ENCODE assay signal across 16 mouse cellular contexts in the genomic region with DNA sequence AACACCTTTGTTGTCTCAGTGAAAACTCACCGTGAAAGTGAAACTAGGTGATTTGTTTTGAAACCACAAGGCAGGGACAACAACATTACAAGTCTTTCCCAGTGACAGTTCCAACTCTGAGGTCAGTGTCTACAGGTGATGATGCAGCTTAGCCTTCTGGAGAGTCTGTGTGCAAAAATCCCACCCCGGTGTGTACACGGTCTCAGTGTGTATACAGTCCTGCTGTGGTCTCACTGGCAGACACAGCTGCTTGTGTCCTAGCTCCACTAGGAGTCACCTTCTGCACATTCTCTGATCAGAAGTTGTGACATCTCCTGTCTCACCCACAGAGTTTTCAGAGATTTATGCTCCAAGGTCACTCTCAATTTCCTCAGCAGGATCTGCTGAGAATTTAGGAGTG. TPM values are rescaled to one million over a fixed set of nuclear protein-coding genes. Genes with fewer than 3 reads are reported as not detected.
DNase-seq lines count a peak whose midpoint lies in the region; ATAC-seq and TF ChIP-seq lines count a peak whose summit lies in the region.
"Had no signal": no experiment of that assay in that cellular context is flagged by ENCODE, and none has a peak within 500 bp of the region (broad histone marks: within the 10 kb centered on the region; RNA-seq: fewer than 3 reads in every experiment).

No protein-coding gene starts in this region.

- in situ Hi-C loops in CH12.LX (cut with MboI; ENCODE audit: low pct_ligation_motif_present, low pct_unique_long_range_greater_than_20kb, low sequenced_read_pairs): loop anchor here (5.0 kb wide), 1 partner anchor 138 kb away; the partner anchor contains the start of genes Hexdc and Ogfod3

- H3K4me2 ChIP-seq in liver, embryonic 12.5 days: no peak overlapping the region
- H3K4me2 ChIP-seq in CH12.LX (ENCODE audit: insufficient read depth, low read depth, poor library complexity, severe bottlenecking): peak overlapping the region; percentile 9; the same call in 1 of the 2 replicates
- H3K4me2 ChIP-seq: embryonic facial prominence, embryonic 13.5 days; forebrain, embryonic 15.5 days had no signal

- H3K4me1 ChIP-seq in liver, adult 2 months (ENCODE audit: control insufficient read depth, insufficient read depth, low read length): peaks cover 7% of the 10 kb centered on the region; the same call in 1 of the 2 replicates
- no peaks in the 10 kb centered on the region for H3K4me1 ChIP-seq in liver, embryonic 12.5 days
- peaks cover 0 to 8% of the 10 kb centered on the region in 2 experiments; a peak in 2 of 4 replicates for H3K4me1 ChIP-seq in CH12.LX (ENCODE audit: control insufficient read depth in 1 of 2, insufficient read depth in 2 of 2)
- H3K4me1 ChIP-seq: embryonic facial prominence, embryonic 13.5 days; forebrain, embryonic 15.5 days had no signal

- DNase-seq in adrenal gland, adult 2 months: peak; percentile 47
- no peak for DNase-seq in adrenal gland, adult 18-20 months (ENCODE audit: low spot score in 2 of 2)
- DNase-seq in liver, adult 2 months (ENCODE audit: extremely low read depth, low read depth, low spot score): peak; percentile 43
- peak; percentile 19 for DNase-seq in CH12.LX (ENCODE audit: extremely low read depth)
- DNase-seq in kidney, postnatal 14 days: peak; percentile 45
- DNase-seq in frontal cortex, postnatal 25 days (ENCODE audit: low spot score in 2 of 2): no peak
- DNase-seq in cerebellum, postnatal 25 days: no peak
- DNase-seq: cerebellum, adult 18-20 months; retina, postnatal 1 day had no signal

- dilution Hi-C loops in CH12.LX (cut with MboI; ENCODE audit: extremely low pct_ligation_motif_present, extremely low pct_unique_long_range_greater_than_20kb, low sequenced_read_pairs): no loop called here

- no peak for TF ChIP-seq POLR2A in liver, adult 2 months (IDR thresholded peaks at IDR 0.05; ENCODE audit: extremely low read depth, insufficient read depth, low read length)
- TF ChIP-seq POLR2A in CH12.LX (IDR thresholded peaks at IDR 0.05; ENCODE audit: low read depth, low read length): no peak

- H3K36me3 ChIP-seq in liver, adult 2 months (ENCODE audit: control insufficient read depth, insufficient read depth, low read length): no peaks in the 10 kb centered on the region
- no peaks in the 10 kb centered on the region for H3K36me3 ChIP-seq in liver, embryonic 12.5 days
- no peaks in the 10 kb centered on the region for H3K36me3 ChIP-seq in CH12.LX (replicated peaks in 1 of 2; ENCODE audit: control insufficient read depth in 1 of 2, insufficient read depth in 1 of 2, low read length in 1 of 2)
- H3K36me3 ChIP-seq: embryonic facial prominence, embryonic 13.5 days; forebrain, embryonic 15.5 days had no signal

- H3K79me2 ChIP-seq in liver, adult 2 months (ENCODE audit: control insufficient read depth, insufficient read depth, low read length): no peaks in the 10 kb centered on the region
- no peaks in the 10 kb centered on the region for H3K79me2 ChIP-seq in CH12.LX (replicated peaks; ENCODE audit: control insufficient read depth, extremely low read depth, insufficient read depth, poor library complexity, severe bottlenecking)

- H3K27ac ChIP-seq in liver, adult 2 months (replicated peaks; ENCODE audit: insufficient read depth, low read depth, low read length): no peak overlapping the region
- no peak overlapping the region for H3K27ac ChIP-seq in liver, embryonic 12.5 days
- no peak overlapping the region for H3K27ac ChIP-seq in CH12.LX (ENCODE audit: insufficient read depth, low read depth)
- H3K27ac ChIP-seq: embryonic facial prominence, embryonic 13.5 days; forebrain, embryonic 15.5 days had no signal

- peak; percentile 71 for TF ChIP-seq RAD21 in CH12.LX (IDR thresholded peaks at IDR 0.05; ENCODE audit: low read depth, low read length)

- H3K4me3 ChIP-seq in liver, adult 2 months (ENCODE audit: insufficient read depth, low read depth, low read length): peak overlapping the region; percentile 28; the same call in 1 of the 2 replicates
- H3K4me3 ChIP-seq in liver, embryonic 12.5 days: no peak overlapping the region
- H3K4me3 ChIP-seq in CH12.LX (replicated peaks in 1 of 3; ENCODE audit: low read depth in 2 of 3, low read length in 2 of 3, poor library complexity in 1 of 3): no peak overlapping the region
- H3K4me3 ChIP-seq: embryonic facial prominence, embryonic 13.5 days; forebrain, embryonic 15.5 days had no signal

- no peaks in the 10 kb centered on the region for H3K27me3 ChIP-seq in liver, adult 2 months (ENCODE audit: control insufficient read depth, insufficient read depth, low read length)
- peaks cover 10% of the 10 kb centered on the region for H3K27me3 ChIP-seq in liver, embryonic 12.5 days (replicated peaks)
- peaks cover 33% of the 10 kb centered on the region for H3K27me3 ChIP-seq in CH12.LX (replicated peaks)
- H3K27me3 ChIP-seq: embryonic facial prominence, embryonic 13.5 days; forebrain, embryonic 15.5 days had no signal

- no peaks in the 10 kb centered on the region for H3K9me3 ChIP-seq in liver, embryonic 12.5 days (replicated peaks)
- H3K9me3 ChIP-seq in CH12.LX (replicated peaks; ENCODE audit: low read length): no peaks in the 10 kb centered on the region
- H3K9me3 ChIP-seq: embryonic facial prominence, embryonic 13.5 days; forebrain, embryonic 15.5 days had no signal

- 12% methylated on average over 3 of the region's 3 CpGs for WGBS in liver, adult 2 months
- WGBS in liver, embryonic 12.5 days (ENCODE audit: insufficient replicate concordance): 72% methylated on average over 3 of the region's 3 CpGs

- peak; percentile 49; the same call in 1 of the 2 replicates for TF ChIP-seq CTCF in liver, adult 2 months (IDR thresholded peaks at IDR 0.05; ENCODE audit: low read depth, low read length)
- TF ChIP-seq CTCF in CH12.LX (conservative IDR thresholded peaks at IDR 0.05 in 1 of 2, IDR thresholded peaks at IDR 0.05 in 1 of 2; ENCODE audit: low read depth in 2 of 2, low read length in 2 of 2): peak in 1 of 2 experiments; percentile 70; a peak in 2 of 4 replicates

- ATAC-seq in liver, embryonic 12.5 days: no peak
- ATAC-seq: forebrain, embryonic 15.5 days; hindbrain, embryonic 16.5 days had no signal

- TF ChIP-seq EP300 in CH12.LX (IDR thresholded peaks at IDR 0.05; ENCODE audit: low read length): no peak

- peak overlapping the region; percentile 34 for H3K9ac ChIP-seq in liver, adult 2 months (ENCODE audit: low read depth, low read length)
- no peak overlapping the region for H3K9ac ChIP-seq in liver, embryonic 12.5 days
- no peak overlapping the region for H3K9ac ChIP-seq in CH12.LX (ENCODE audit: insufficient read depth, low read depth)
- H3K9ac ChIP-seq: embryonic facial prominence, embryonic 13.5 days; forebrain, embryonic 15.5 days had no signal

TF ChIP-seq in CH12.LX, 34 proteins besides CTCF, POLR2A, EP300 and RAD21:
- TF ChIP-seq IRF4 (IDR thresholded peaks at IDR 0.05; ENCODE audit: low read depth, low read length) (0 out of 2 replicates have a peak, but pooled peaks have one; percentile 35), ELF1 (IDR thresholded peaks at IDR 0.05; ENCODE audit: low read depth, low read length) (no peak), SMC3 (IDR thresholded peaks at IDR 0.05; ENCODE audit: low read depth, low read length) (peak; percentile 50)

RNA-seq across cellular contexts. Expression of gene Sectm1b, which starts 0.8 kb away (rescaled TPM):
- not detected for total RNA-seq in adrenal gland, adult 2 months (2021)
- not detected in 2 replicates for polyA plus RNA-seq in adrenal gland, adult 2 months (2012; rRNA removed)
- total RNA-seq in adrenal gland, adult 18-20 months (2021): under 1 TPM in 1 of 2 experiments, not detected in 1; 0.27 TPM
- not detected in 2 replicates for total RNA-seq in liver, adult 2 months (2014; rRNA removed)
- polyA plus RNA-seq in liver, adult 2 months (2012; rRNA removed): 0.11 and 0.18 TPM in 2 replicates
- 0.14 TPM in 1 of 2 replicates, not detected in the other for polyA plus RNA-seq in liver, embryonic 12.5 days (2016; fragmentation: Nextera tagmentation; extraction: Ambion mirVana)
- not detected in 2 replicates for total RNA-seq in CH12.LX (2012; rRNA removed)
- not detected in 2 replicates for total RNA-seq in CH12.LX (2014; rRNA removed)
- not detected in 2 replicates for polyA plus RNA-seq in CH12.LX (2012; ENCODE audit: insufficient read length, low read depth)
- total RNA-seq: left cerebral cortex, postnatal 14 days had no signal
- polyA plus RNA-seq: forebrain, embryonic 15.5 days; hindbrain, embryonic 16.5 days; neural tube, embryonic 11.5 days had no signal

RNA-seq across cellular contexts. Expression of gene Sectm1a, which starts 16.8 kb away (rescaled TPM):
- not detected for total RNA-seq in adrenal gland, adult 2 months (2021)
- polyA plus RNA-seq in adrenal gland, adult 2 months (2012; rRNA removed): 0.09 and 0.19 TPM in 2 replicates
- total RNA-seq in adrenal gland, adult 18-20 months (2021): under 1 TPM in 1 of 2 experiments, not detected in 1; 0.30 TPM
- 0.55 and 0.67 TPM in 2 replicates for total RNA-seq in liver, adult 2 months (2014; rRNA removed)
- polyA plus RNA-seq in liver, adult 2 months (2012; rRNA removed): 0.76 and 0.81 TPM in 2 replicates
- 0.37 and 0.43 TPM in 2 replicates for polyA plus RNA-seq in liver, embryonic 12.5 days (2016; fragmentation: Nextera tagmentation; extraction: Ambion mirVana)
- total RNA-seq in CH12.LX (2012; rRNA removed) (0.08 TPM in 1 of 2 replicates, not detected in the other), CH12.LX (2014; rRNA removed) (not detected in 2 replicates)
- polyA plus RNA-seq in CH12.LX (2012; ENCODE audit: insufficient read length, low read depth): not detected in 2 replicates
- total RNA-seq: left cerebral cortex, postnatal 14 days had no signal
- polyA plus RNA-seq: forebrain, embryonic 15.5 days; hindbrain, embryonic 16.5 days; neural tube, embryonic 11.5 days; stomach, embryonic 14.5 days had no signal

RNA-seq across cellular contexts. Expression of gene Cd7, which starts 25.0 kb away (rescaled TPM):
- total RNA-seq in adrenal gland, adult 2 months (2021): under 1 TPM; 0.69 TPM
- polyA plus RNA-seq in adrenal gland, adult 2 months (2012; rRNA removed): 1.8 and 3.3 TPM in 2 replicates
- 1 to 10 TPM in 1 of 2 experiments, under 1 TPM in 1; 0.43 to 1.3 TPM for total RNA-seq in adrenal gland, adult 18-20 months (2021)
- total RNA-seq in liver, adult 2 months (2014; rRNA removed): 0.20 and 0.55 TPM in 2 replicates
- polyA plus RNA-seq in liver, adult 2 months (2012; rRNA removed): 1.5 and 3.4 TPM in 2 replicates
- polyA plus RNA-seq in liver, embryonic 12.5 days (2016; fragmentation: Nextera tagmentation; extraction: Ambion mirVana): 0.33 and 0.54 TPM in 2 replicates
- total RNA-seq in CH12.LX (2012; rRNA removed) (0.84 and 2.7 TPM in 2 replicates), CH12.LX (2014; rRNA removed) (0.51 and 0.82 TPM in 2 replicates)
- 0.67 and 1.0 TPM in 2 replicates for polyA plus RNA-seq in CH12.LX (2012; ENCODE audit: insufficient read length, low read depth)
- polyA plus RNA-seq: forebrain, embryonic 15.5 days; hindbrain, embryonic 16.5 days; neural tube, embryonic 11.5 days had no signal

RNA-seq across cellular contexts. Expression of gene Tex19.2, which starts 54.3 kb away (rescaled TPM):
- total RNA-seq in adrenal gland, adult 2 months (2021): not detected
- not detected in 2 replicates for polyA plus RNA-seq in adrenal gland, adult 2 months (2012; rRNA removed)
- total RNA-seq in adrenal gland, adult 18-20 months (2021): not detected
- not detected in 2 replicates for total RNA-seq in liver, adult 2 months (2014; rRNA removed)
- not detected in 2 replicates for polyA plus RNA-seq in liver, adult 2 months (2012; rRNA removed)
- 0.17 and 0.20 TPM in 2 replicates for polyA plus RNA-seq in liver, embryonic 12.5 days (2016; fragmentation: Nextera tagmentation; extraction: Ambion mirVana)
- total RNA-seq in CH12.LX (2012; rRNA removed) (0.64 and 0.92 TPM in 2 replicates), CH12.LX (2014; rRNA removed) (1.4 and 1.5 TPM in 2 replicates)
- 2.3 and 2.4 TPM in 2 replicates for polyA plus RNA-seq in CH12.LX (2012; ENCODE audit: insufficient read length, low read depth)
- total RNA-seq: left cerebral cortex, postnatal 14 days had no signal
- polyA plus RNA-seq: embryonic facial prominence, embryonic 13.5 days; forebrain, embryonic 15.5 days; hindbrain, embryonic 16.5 days; neural tube, embryonic 11.5 days; stomach, embryonic 14.5 days had no signal

Comparison
In these comparisons a context has a peak if more than half of its experiments do, and no peak if none do; other contexts are left out.
1. DNase-seq: peak in adrenal gland, adult 2 months (single experiment), liver, adult 2 months (single experiment), CH12.LX (single experiment) and kidney, postnatal 14 days (single experiment); none in adrenal gland, adult 18-20 months (0 of 2), frontal cortex, postnatal 25 days (0 of 2) and cerebellum, postnatal 25 days (0 of 2).